Mouse (Mus musculus) midbrain, embryonic 12.5 days (tissue): Measurements from ENCODE around the gene Irx4. TPM values are rescaled to one million over a fixed set of nuclear protein-coding genes. Genes with fewer than 3 reads are reported as not detected.

Source experiments
- ATAC-seq: fragments of 200-750 bp; cut with Nextera tagmentation; 2 replicates; pipeline ENCODE4 v1.8.0; 2017; ENCODE audit warnings: low read depth, moderate TSS enrichment, moderate library complexity; ENCODE audit not compliant: low FRiP score
- H3K27ac ChIP-seq: fragments of 300-500 bp; sonication (generic); replicated peaks from 2 replicates; pipeline ENCODE4 v1.5.1; 2016; ENCODE audit warnings: mild to moderate bottlenecking
- H3K27me3 ChIP-seq: fragments of 300-500 bp; sonication (generic); 2 replicates; pipeline ENCODE4 v1.6.1; 2016; ENCODE audit warnings: mild to moderate bottlenecking
- H3K36me3 ChIP-seq: fragments of 300-500 bp; sonication (generic); 2 replicates; pipeline ENCODE4 v1.6.1; 2016
- H3K4me1 ChIP-seq: fragments of 300-500 bp; sonication (generic); 2 replicates; pipeline ENCODE4 v1.6.1; 2016
- H3K4me2 ChIP-seq: fragments of 300-500 bp; sonication (generic); replicated peaks from 2 replicates; pipeline ENCODE4 v1.6.1; 2016; ENCODE audit warnings: mild to moderate bottlenecking, moderate library complexity
- H3K4me3 ChIP-seq: fragments of 300-500 bp; sonication (generic); 2 replicates; pipeline ENCODE4 v1.5.1; 2016; ENCODE audit warnings: mild to moderate bottlenecking
- H3K9ac ChIP-seq: fragments of 300-500 bp; sonication (generic); replicated peaks from 2 replicates; pipeline ENCODE4 v1.6.1; 2016; ENCODE audit warnings: mild to moderate bottlenecking, moderate library complexity
- H3K9me3 ChIP-seq: fragments of 300-500 bp; sonication (generic); 2 replicates; pipeline ENCODE4 v1.6.1; 2016; ENCODE audit warnings: mild to moderate bottlenecking
- WGBS: fragments of 180-500 bp; shearing (Covaris S2); methylation state at CpG from one replicate; pipeline ENCODE4 v1.1.7; 2016; 5-methylcytosine and 5-hydroxymethylcytosine counted together
- polyA plus RNA-seq: library from polyadenylated mRNA; unstranded; fragments of >200 nt; fragmentation: Nextera tagmentation; extraction: Ambion mirVana; gene quantifications from 2 replicates; pipeline ENCODE4 v1.2.1, GENCODE M21; 2016

Gene Irx4
- polyA plus RNA-seq, 1 experiment from 2014 or later = 1.5 TPM

- WGBS = 49% methylated on average over 6 of the region's 6 CpGs
- Histone ChIP-seq H3K4me1 (peaks cover 24% of the 10 kb centered on the region), H3K27ac (no peak overlapping the region), H3K9me3 (no peaks in the 10 kb centered on the region), H3K36me3 (no peaks in the 10 kb centered on the region), H3K4me2 (no peak overlapping the region), H3K4me3 (no peak overlapping the region), H3K27me3 (peaks cover 40% of the 10 kb centered on the region), H3K9ac (no peak overlapping the region)
- no peak for ATAC-seq
Observed at GRCm38 (mm10) chr13:73304729-73305128, 44.5 kb downstream of the Irx4 start.

GRCm38 (mm10) chr13:73305398-73306084, 45.3 kb downstream of the Irx4 start:
- no peaks in the 10 kb centered on the region for H3K36me3 ChIP-seq
- no peak overlapping the region for H3K4me2 ChIP-seq
- peak; percentile 45; the same call in 1 of the 2 replicates for ATAC-seq
- no peak overlapping the region for H3K9ac ChIP-seq
- H3K4me3 ChIP-seq = no peak overlapping the region
- 19% methylated on average over 8 of the region's 8 CpGs for WGBS
- peaks cover 32% of the 10 kb centered on the region for H3K4me1 ChIP-seq
- H3K27me3 ChIP-seq = peaks cover 44% of the 10 kb centered on the region
- peak overlapping the region; percentile 36; the same call in 1 of the 2 replicates for H3K27ac ChIP-seq
- no peaks in the 10 kb centered on the region for H3K9me3 ChIP-seq

DNA sequence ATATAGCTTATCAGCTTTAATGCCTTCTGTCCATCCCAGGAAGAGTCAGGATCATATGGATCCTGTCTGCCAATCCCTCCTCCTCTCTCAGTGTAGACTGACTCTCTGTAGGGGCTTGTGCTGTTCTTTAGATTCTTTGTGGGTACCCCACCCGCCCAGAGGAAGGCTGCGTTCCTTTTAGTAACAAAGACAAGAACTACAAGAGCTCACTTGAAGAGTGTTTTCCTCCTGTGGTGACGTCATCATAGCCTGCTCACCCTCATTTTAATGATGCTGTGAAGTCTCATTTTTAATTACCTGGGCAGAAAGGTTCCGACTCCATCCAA, 45.8 kb downstream of the Irx4 start:
- H3K4me1 ChIP-seq = peaks cover 32% of the 10 kb centered on the region
- 32% methylated on average over 4 of the region's 4 CpGs for WGBS
- H3K9me3 ChIP-seq = no peaks in the 10 kb centered on the region
- peak; percentile 35; the same call in 1 of the 2 replicates for ATAC-seq
- peaks cover 44% of the 10 kb centered on the region for H3K27me3 ChIP-seq
- no peak overlapping the region for H3K4me2 ChIP-seq
- H3K36me3 ChIP-seq = no peaks in the 10 kb centered on the region
- no peak overlapping the region for H3K4me3 ChIP-seq
- no peak overlapping the region for H3K9ac ChIP-seq
- peak overlapping the region; percentile 36; the same call in 1 of the 2 replicates for H3K27ac ChIP-seq

- whole genome bisulfite sequencing = 42% methylated on average over 4 of the region's 4 CpGs
- H3K9me3 ChIP-seq = no peaks in the 10 kb centered on the region
- 0 out of 2 replicates have a peak, but pooled peaks have one; percentile 35 for ATAC-seq
- no peak overlapping the region for H3K9ac ChIP-seq
- peaks cover 44% of the 10 kb centered on the region for H3K27me3 ChIP-seq
- H3K4me1 ChIP-seq = peaks cover 32% of the 10 kb centered on the region
- H3K27ac ChIP-seq = no peak overlapping the region
- no peak overlapping the region for H3K4me3 ChIP-seq
- no peak overlapping the region for H3K4me2 ChIP-seq
- no peaks in the 10 kb centered on the region for H3K36me3 ChIP-seq
Observed at GRCm38 (mm10) chr13:73306430-73306829, 46.2 kb downstream of the Irx4 start.

DNA sequence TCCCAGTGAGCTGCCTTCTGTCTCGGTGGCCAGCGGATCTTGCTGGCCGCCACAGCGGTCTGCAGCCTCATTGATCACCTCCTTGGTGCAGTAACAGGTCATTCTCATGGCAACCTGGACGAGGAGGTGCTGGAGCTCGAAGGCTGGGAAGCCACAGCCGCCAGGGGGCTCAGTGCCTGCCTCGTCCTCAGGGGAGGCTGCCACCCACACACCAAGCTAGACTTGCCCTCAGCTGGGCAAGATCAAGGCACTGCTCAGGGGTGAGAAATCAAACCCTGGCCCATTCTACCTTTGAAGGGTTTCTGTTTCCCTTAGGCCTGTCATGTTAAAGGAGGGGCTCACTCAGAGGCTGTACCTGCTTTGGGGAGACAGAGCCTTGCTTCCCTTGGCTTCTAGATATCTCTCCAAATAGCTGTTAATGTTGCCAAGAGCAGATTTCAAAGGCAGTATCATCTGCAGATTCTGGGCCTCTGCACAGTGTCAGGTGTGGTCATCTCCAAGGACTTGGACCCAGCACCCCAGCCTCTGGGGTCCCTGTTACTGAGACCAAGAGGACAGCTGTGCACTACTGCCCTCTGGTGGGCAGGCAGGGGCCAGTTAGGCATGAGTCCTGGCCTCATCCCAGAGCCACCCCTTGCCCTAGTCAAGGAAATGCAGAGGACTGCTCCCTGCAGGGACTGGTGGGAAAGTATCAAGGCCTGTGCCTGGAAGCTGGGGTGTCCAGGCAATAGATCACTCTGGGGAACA, 50.1 kb downstream of the Irx4 start:
- 0 out of 2 replicates have a peak overlapping the region, but pooled peaks have one; percentile 6 for H3K4me2 ChIP-seq
- 19% methylated on average over 8 of the region's 8 CpGs for WGBS
- no peaks in the 10 kb centered on the region for H3K36me3 ChIP-seq
- peaks cover 39% of the 10 kb centered on the region for H3K27me3 ChIP-seq
- no peaks in the 10 kb centered on the region for H3K9me3 ChIP-seq
- H3K4me3 ChIP-seq = no peak overlapping the region
- no peak overlapping the region for H3K27ac ChIP-seq
- H3K4me1 ChIP-seq = peaks cover 25% of the 10 kb centered on the region
- H3K9ac ChIP-seq = no peak overlapping the region
- ATAC-seq = peak; percentile 59

Other genes with a start within 250 kb of the Irx4 start
- 106 and 112 TPM in 2 replicates for gene Mrpl36, start 68.0 kb downstream of the Irx4 start, polyA plus RNA-seq
- 305 and 313 TPM in 2 replicates for gene Ndufs6, start 68.1 kb downstream of the Irx4 start, polyA plus RNA-seq
- gene Lpcat1, start 206.7 kb downstream of the Irx4 start, polyA plus RNA-seq = 67.6 and 68.1 TPM in 2 replicates